8 mouse cellular contexts compared by ENCODE assay signal in the genomic region with DNA sequence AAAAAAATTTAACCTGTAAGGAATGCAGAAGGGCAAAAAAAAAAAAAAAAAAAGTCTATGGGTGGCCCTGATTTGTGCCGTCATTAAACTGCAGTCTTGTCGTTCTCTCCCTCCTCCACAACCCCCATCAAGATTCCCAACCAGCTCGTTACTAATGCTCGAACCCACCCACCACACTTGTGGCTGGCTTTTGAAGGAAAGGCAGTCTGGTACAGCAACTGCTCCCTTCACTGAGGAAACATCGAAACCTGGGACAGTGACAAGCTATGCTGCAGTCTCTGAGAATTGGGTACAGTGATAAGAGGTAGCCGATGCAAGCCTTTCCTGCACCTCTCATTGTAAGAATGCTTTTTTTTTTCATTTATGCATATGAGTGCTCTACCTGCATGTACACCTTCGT. TPM values are rescaled to one million over a fixed set of nuclear protein-coding genes. Genes with fewer than 3 reads are reported as not detected.
DNase-seq lines count a peak whose midpoint lies in the region; ATAC-seq and TF ChIP-seq lines count a peak whose summit lies in the region.

No protein-coding gene starts in this region.

- H3K9me3 ChIP-seq in heart, embryonic 16.5 days (replicated peaks; ENCODE audit: control insufficient read depth, low read length) = no peaks in the 10 kb centered on the region
- no peaks in the 10 kb centered on the region for H3K9me3 ChIP-seq in E14TG2a.4 (ENCODE audit: low read length)
- no peaks in the 10 kb centered on the region for H3K9me3 ChIP-seq in limb, embryonic 14.5 days (ENCODE audit: control insufficient read depth, low read length)

- H3K27ac ChIP-seq in heart, embryonic 16.5 days (ENCODE audit: low read length) = no peak overlapping the region; the same call in 1 of the 2 replicates
- H3K27ac ChIP-seq in heart, adult 2 months = no peak overlapping the region; the same call in 1 of the 2 replicates
- no peak overlapping the region for H3K27ac ChIP-seq in limb, embryonic 14.5 days (replicated peaks; ENCODE audit: low read depth, low read length)

- TF ChIP-seq CTCF in heart, adult 2 months (IDR thresholded peaks at IDR 0.05) = no peak
- no peak for TF ChIP-seq CTCF in E14TG2a.4 (conservative IDR thresholded peaks at IDR 0.05; ENCODE audit: low read length)

- intact Hi-C loops in heart, adult 2 months (cut with DNase I) = no loop called here

- H3K4me1 ChIP-seq in heart, embryonic 16.5 days (ENCODE audit: control insufficient read depth, insufficient read depth, low read length) = peaks cover 24% of the 10 kb centered on the region
- H3K4me1 ChIP-seq in heart, adult 2 months (ENCODE audit: control insufficient read depth, insufficient read depth, low read length) = peaks cover 7% of the 10 kb centered on the region
- peaks cover 37% of the 10 kb centered on the region for H3K4me1 ChIP-seq in E14TG2a.4 (replicated peaks; ENCODE audit: low read depth, low read length)
- peaks cover 10% of the 10 kb centered on the region for H3K4me1 ChIP-seq in limb, embryonic 14.5 days (ENCODE audit: control insufficient read depth, insufficient read depth, low read length)

- H3K9ac ChIP-seq in heart, embryonic 16.5 days (ENCODE audit: low read length) = no peak overlapping the region
- H3K9ac ChIP-seq in heart, adult 2 months (ENCODE audit: low read depth, low read length) = no peak overlapping the region
- H3K9ac ChIP-seq in limb, embryonic 14.5 days (ENCODE audit: low read depth, low read length, severe bottlenecking) = no peak overlapping the region

- H3K4me3 ChIP-seq in heart, embryonic 16.5 days (ENCODE audit: low read length) = peak overlapping the region; percentile 90
- no peak overlapping the region for H3K4me3 ChIP-seq in heart, adult 2 months
- H3K4me3 ChIP-seq in E14TG2a.4 (replicated peaks; ENCODE audit: low read length) = peak overlapping the region; percentile 97
- H3K4me3 ChIP-seq in limb, embryonic 14.5 days (replicated peaks; ENCODE audit: low read length) = peak overlapping the region; percentile 88; the same call in 1 of the 2 replicates

- 75% methylated on average over 7 of the region's 7 CpGs for WGBS in heart, embryonic 16.5 days
- WGBS in heart, adult 2 months = 82% methylated on average over 7 of the region's 7 CpGs
- 73% methylated on average over 7 of the region's 7 CpGs for WGBS in limb, embryonic 14.5 days

- peaks cover 19% of the 10 kb centered on the region for H3K36me3 ChIP-seq in heart, embryonic 16.5 days (ENCODE audit: control insufficient read depth, insufficient read depth)
- peaks cover 11% of the 10 kb centered on the region; the same call in 1 of the 2 replicates for H3K36me3 ChIP-seq in heart, adult 2 months (ENCODE audit: control insufficient read depth, insufficient read depth, low read length)
- H3K36me3 ChIP-seq in E14TG2a.4 (ENCODE audit: insufficient read depth, low read length) = peaks cover 72% of the 10 kb centered on the region
- peaks cover 41% of the 10 kb centered on the region for H3K36me3 ChIP-seq in limb, embryonic 14.5 days (ENCODE audit: control insufficient read depth, insufficient read depth, low read length)

- no peak for DNase-seq in heart, adult 2 months
- peak; percentile 61 for DNase-seq in brain, adult 2 months (ENCODE audit: low read depth, low spot score)
- no peak for DNase-seq in limb, embryonic 14.5 days (ENCODE audit: low spot score)
- no peak for DNase-seq in embryo, embryonic 10 days (ENCODE audit: low spot score)
- no peak for DNase-seq in thymus, postnatal 25 days
- no peak for DNase-seq in right cerebral cortex, postnatal 25 days

- TF ChIP-seq EP300 in heart, adult 2 months (IDR thresholded peaks at IDR 0.05; ENCODE audit: insufficient read depth, low read depth, low read length) = no peak

- ATAC-seq in heart, embryonic 16.5 days (replicated peaks; ENCODE audit: extremely low read depth, insufficient read depth, low FRiP score) = no peak
- ATAC-seq in limb, embryonic 14.5 days (ENCODE audit: low FRiP score, low read depth) = no peak

- H3K27me3 ChIP-seq in heart, embryonic 16.5 days (ENCODE audit: control insufficient read depth, insufficient read depth, low read length) = no peaks in the 10 kb centered on the region
- no peaks in the 10 kb centered on the region for H3K27me3 ChIP-seq in heart, adult 2 months (ENCODE audit: control insufficient read depth, insufficient read depth, low read length)
- no peaks in the 10 kb centered on the region for H3K27me3 ChIP-seq in E14TG2a.4 (ENCODE audit: insufficient read depth, low read length)
- H3K27me3 ChIP-seq in limb, embryonic 14.5 days (ENCODE audit: control insufficient read depth, insufficient read depth, low read length) = no peaks in the 10 kb centered on the region

- peaks cover 11% of the 10 kb centered on the region for H3K79me2 ChIP-seq in heart, adult 2 months (replicated peaks; ENCODE audit: control insufficient read depth, insufficient read depth, low read length)

- peak overlapping the region; percentile 84 for H3K4me2 ChIP-seq in heart, embryonic 16.5 days (ENCODE audit: low read depth, low read length)
- peak overlapping the region; percentile 53 for H3K4me2 ChIP-seq in limb, embryonic 14.5 days (replicated peaks; ENCODE audit: low read depth, low read length, severe bottlenecking)

- TF ChIP-seq POLR2A in heart, adult 2 months (IDR thresholded peaks at IDR 0.05; ENCODE audit: insufficient read depth, low read depth, low read length) = no peak
- TF ChIP-seq POLR2A in limb, embryonic 14.5 days (IDR thresholded peaks at IDR 0.05; ENCODE audit: borderline replicate concordance, extremely low read depth, insufficient read depth, insufficient read length) = no peak

RNA-seq across cellular contexts. Expression of gene Tomm20, which starts 0.8 kb away (rescaled TPM):
- polyA plus RNA-seq in heart, embryonic 16.5 days (2015; fragmentation: Nextera tagmentation; extraction: Ambion mirVana) = 196 and 200 TPM in 2 replicates
- 10 to 100 TPM; 70.1 to 96.2 TPM for total RNA-seq in heart, adult 2 months (2021)
- polyA plus RNA-seq in heart, adult 2 months (2012; rRNA removed) = 67.8 and 195 TPM in 2 replicates
- 75.8 and 251 TPM in 2 replicates for polyA plus RNA-seq in limb, embryonic 14.5 days (2012; rRNA removed)
- 208 and 210 TPM in 2 replicates for polyA plus RNA-seq in limb, embryonic 14.5 days (2014; fragmentation: Nextera tagmentation; extraction: Ambion mirVana)

RNA-seq across cellular contexts. Expression of gene Rbm34, which starts 24.4 kb away (rescaled TPM):
- 9.4 and 11.5 TPM in 2 replicates for polyA plus RNA-seq in heart, embryonic 16.5 days (2015; fragmentation: Nextera tagmentation; extraction: Ambion mirVana)
- 1 to 10 TPM; 2.8 to 4.1 TPM for total RNA-seq in heart, adult 2 months (2021)
- 0.90 and 1.2 TPM in 2 replicates for polyA plus RNA-seq in heart, adult 2 months (2012; rRNA removed)
- 7.3 and 12.8 TPM in 2 replicates for polyA plus RNA-seq in limb, embryonic 14.5 days (2012; rRNA removed)
- 25.4 and 25.9 TPM in 2 replicates for polyA plus RNA-seq in limb, embryonic 14.5 days (2014; fragmentation: Nextera tagmentation; extraction: Ambion mirVana)
